Mouse (Mus musculus) kidney, embryonic 14.5 days (tissue): ENCODE measurements around the gene H6pd. TPM values are rescaled to one million over a fixed set of nuclear protein-coding genes. Genes with fewer than 3 reads are reported as not detected.

ENCODE experiments used
- ATAC-seq: fragments of 200-750 bp; cut with Nextera tagmentation; 2 replicates; pipeline ENCODE4 v1.8.0; 2017; ENCODE audit warnings: moderate number of reproducible peaks, mild to moderate bottlenecking, moderate TSS enrichment, moderate library complexity; ENCODE audit not compliant: low FRiP score, low TSS enrichment
- H3K27ac ChIP-seq: fragments of 300-500 bp; sonication (generic); 2 replicates; pipeline ENCODE4 v1.5.1; 2014; ENCODE audit warnings: low read depth, mild to moderate bottlenecking, low read length, moderate library complexity, mixed read lengths
- H3K27me3 ChIP-seq: fragments of 300-500 bp; sonication (generic); 2 replicates; pipeline ENCODE4 v1.6.1; 2014; ENCODE audit warnings: mild to moderate bottlenecking, low read length; ENCODE audit not compliant: control insufficient read depth, insufficient read depth
- H3K36me3 ChIP-seq: fragments of 300-500 bp; sonication (generic); 2 replicates; pipeline ENCODE4 v1.6.1; 2014; ENCODE audit warnings: low read length, mixed read lengths; ENCODE audit not compliant: control insufficient read depth, insufficient read depth
- H3K4me1 ChIP-seq: fragments of 300-500 bp; sonication (generic); 2 replicates; pipeline ENCODE4 v1.6.1; 2014; ENCODE audit warnings: low read length, mixed read lengths; ENCODE audit not compliant: control insufficient read depth, insufficient read depth
- H3K4me2 ChIP-seq: fragments of 300-500 bp; sonication (generic); replicated peaks from 2 replicates; pipeline ENCODE4 v1.6.1; 2014; ENCODE audit warnings: low read depth, mild to moderate bottlenecking, low read length
- H3K4me3 ChIP-seq: fragments of 300-500 bp; sonication (generic); 2 replicates; pipeline ENCODE4 v1.5.1; 2014; ENCODE audit warnings: mild to moderate bottlenecking, low read length
- H3K9ac ChIP-seq: fragments of 300-500 bp; sonication (generic); 2 replicates; pipeline ENCODE4 v1.6.1; 2014; ENCODE audit warnings: low read depth, mild to moderate bottlenecking, low read length, moderate library complexity
- H3K9me3 ChIP-seq: fragments of 300-500 bp; sonication (generic); 2 replicates; pipeline ENCODE4 v1.6.1; 2016; ENCODE audit warnings: low read length; ENCODE audit not compliant: control insufficient read depth
- WGBS: fragments of 180-500 bp; shearing (Covaris S2); extraction: QIAGEN DNeasy Blood & Tissue Kit; methylation state at CpG from one replicate; pipeline ENCODE4 v1.1.7; 2014; 5-methylcytosine and 5-hydroxymethylcytosine counted together
- polyA plus RNA-seq: library from polyadenylated mRNA; unstranded; fragments of >200 nt; fragmentation: Nextera tagmentation; extraction: Ambion mirVana; gene quantifications from 2 replicates; pipeline ENCODE4 v1.2.1, GENCODE M21; 2014

Gene H6pd
- polyA plus RNA-seq, 1 experiment from 2014 or later, result 10.7 TPM

- H3K9ac ChIP-seq, result peak overlapping the region; percentile 37; the same call in 1 of the 2 replicates
Measured at GRCm38 (mm10) chr4:149990212-149990953, 18.4 kb downstream of the H6pd start.

GRCm38 (mm10) chr4:149988931-149989556 lies 19.8 kb downstream of the H6pd start:
- peak; percentile 85 for ATAC-seq
- no peaks in the 10 kb centered on the region for H3K9me3 ChIP-seq
- H3K4me1 ChIP-seq, result peaks cover 28% of the 10 kb centered on the region
- H3K27ac ChIP-seq, result peak overlapping the region; percentile 30; the same call in 1 of the 2 replicates
- peak overlapping the region; percentile 44 for H3K9ac ChIP-seq
- H3K36me3 ChIP-seq, result no peaks in the 10 kb centered on the region
- WGBS, result under 1% methylated on average over 21 of the region's 21 CpGs
- H3K4me2 ChIP-seq, result peak overlapping the region; percentile 47
- H3K27me3 ChIP-seq, result no peaks in the 10 kb centered on the region
- H3K4me3 ChIP-seq, result peak overlapping the region; percentile 11; the same call in 1 of the 2 replicates

More at GRCm38 (mm10) chr4:149990212-149990953, 18.4 kb downstream of the H6pd start:
- Histone ChIP-seq H3K4me2 (peak overlapping the region; percentile 10; the same call in 1 of the 2 replicates), H3K27ac (peak overlapping the region; percentile 63), H3K4me1 (peaks cover 28% of the 10 kb centered on the region), H3K36me3 (no peaks in the 10 kb centered on the region), H3K27me3 (no peaks in the 10 kb centered on the region), H3K9me3 (no peaks in the 10 kb centered on the region), H3K4me3 (no peak overlapping the region)
- ATAC-seq, result peak; percentile 50
- 8% methylated on average over 8 of the region's 8 CpGs for WGBS

DNA sequence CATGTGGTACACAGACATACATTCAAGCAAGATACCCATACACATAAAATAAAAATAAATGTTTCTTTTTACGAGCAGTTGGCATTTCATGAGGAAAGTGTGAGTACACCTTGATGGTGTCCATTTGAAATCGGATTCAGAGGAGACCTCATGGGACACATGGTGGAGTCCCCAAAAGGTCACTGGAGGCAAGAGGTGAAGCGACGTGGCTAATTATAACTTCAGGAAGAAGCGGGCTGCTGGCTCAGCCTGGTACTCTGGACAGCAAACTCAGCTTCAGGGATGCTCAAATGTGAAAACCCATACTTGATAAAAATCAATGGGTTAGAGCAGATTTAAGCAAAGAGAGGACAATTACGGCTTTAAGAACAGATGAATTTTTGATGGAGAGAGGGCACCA lies 20.5 kb downstream of the H6pd start:
- Histone ChIP-seq H3K4me2 (peak overlapping the region; percentile 47), H3K4me1 (peaks cover 28% of the 10 kb centered on the region), H3K27ac (no peak overlapping the region), H3K9me3 (no peaks in the 10 kb centered on the region), H3K36me3 (peaks cover 2% of the 10 kb centered on the region; the same call in 1 of the 2 replicates), H3K9ac (peak overlapping the region; percentile 44; the same call in 1 of the 2 replicates), H3K27me3 (no peaks in the 10 kb centered on the region), H3K4me3 (no peak overlapping the region)
- no peak for ATAC-seq
- 76% methylated on average over 6 of the region's 6 CpGs for WGBS

GRCm38 (mm10) chr4:149986671-149987417 lies 22.0 kb downstream of the H6pd start:
- Histone ChIP-seq H3K27ac (no peak overlapping the region), H3K9me3 (no peaks in the 10 kb centered on the region), H3K4me3 (no peak overlapping the region), H3K36me3 (peaks cover 8% of the 10 kb centered on the region; the same call in 1 of the 2 replicates), H3K4me1 (peaks cover 28% of the 10 kb centered on the region), H3K4me2 (no peak overlapping the region), H3K9ac (no peak overlapping the region), H3K27me3 (no peaks in the 10 kb centered on the region)
- no peak for ATAC-seq
- WGBS, result 77% methylated on average over 10 of the region's 10 CpGs

GRCm38 (mm10) chr4:149983921-149984645 lies 24.7 kb downstream of the H6pd start:
- Histone ChIP-seq H3K36me3 (peaks cover 12% of the 10 kb centered on the region; the same call in 1 of the 2 replicates), H3K9me3 (no peaks in the 10 kb centered on the region), H3K4me3 (no peak overlapping the region), H3K9ac (no peak overlapping the region), H3K4me2 (no peak overlapping the region), H3K27ac (no peak overlapping the region), H3K27me3 (no peaks in the 10 kb centered on the region), H3K4me1 (peaks cover 12% of the 10 kb centered on the region; the same call in 1 of the 2 replicates)
- ATAC-seq, result no peak
- 94% methylated on average over 23 of the region's 23 CpGs for WGBS

GRCm38 (mm10) chr4:149982154-149982553 lies 26.7 kb downstream of the H6pd start:
- H3K9me3 ChIP-seq, result no peaks in the 10 kb centered on the region
- peaks cover 14% of the 10 kb centered on the region; the same call in 1 of the 2 replicates for H3K4me1 ChIP-seq
- H3K27ac ChIP-seq, result no peak overlapping the region
- H3K36me3 ChIP-seq, result peaks cover 12% of the 10 kb centered on the region; the same call in 1 of the 2 replicates
- no peak overlapping the region for H3K4me2 ChIP-seq
- no peak overlapping the region for H3K9ac ChIP-seq
- H3K27me3 ChIP-seq, result no peaks in the 10 kb centered on the region
- ATAC-seq, result no peak
- no peak overlapping the region for H3K4me3 ChIP-seq
- WGBS, result 77% methylated on average over 15 of the region's 15 CpGs

- H3K9ac ChIP-seq, result no peak overlapping the region
- WGBS, result 5% methylated on average over 12 of the region's 12 CpGs
- H3K27me3 ChIP-seq, result no peaks in the 10 kb centered on the region
- H3K4me1 ChIP-seq, result peaks cover 20% of the 10 kb centered on the region; the same call in 1 of the 2 replicates
- no peak overlapping the region; the same call in 1 of the 2 replicates for H3K4me3 ChIP-seq
- no peak overlapping the region for H3K27ac ChIP-seq
- ATAC-seq, result peak; percentile 51; the same call in 1 of the 2 replicates
- H3K9me3 ChIP-seq, result no peaks in the 10 kb centered on the region
- H3K36me3 ChIP-seq, result peaks cover 12% of the 10 kb centered on the region; the same call in 1 of the 2 replicates
- peak overlapping the region; percentile 34 for H3K4me2 ChIP-seq
Measured at GRCm38 (mm10) chr4:149979819-149980308, 29.0 kb downstream of the H6pd start.

GRCm38 (mm10) chr4:149978820-149979219 lies 30.0 kb downstream of the H6pd start:
- H3K27ac ChIP-seq, result no peak overlapping the region
- H3K4me1 ChIP-seq, result peaks cover 20% of the 10 kb centered on the region; the same call in 1 of the 2 replicates
- WGBS, result 80% methylated on average over 2 of the region's 2 CpGs

More at GRCm38 (mm10) chr4:149978820-149979219, 30.0 kb downstream of the H6pd start:
- H3K27me3 ChIP-seq, result no peaks in the 10 kb centered on the region
- no peak overlapping the region for H3K9ac ChIP-seq
- no peak for ATAC-seq
- no peaks in the 10 kb centered on the region for H3K9me3 ChIP-seq
- peaks cover 12% of the 10 kb centered on the region; the same call in 1 of the 2 replicates for H3K36me3 ChIP-seq
- H3K4me3 ChIP-seq, result no peak overlapping the region
- H3K4me2 ChIP-seq, result no peak overlapping the region
